Mouse (Mus musculus) kidney, embryonic 16.5 days (tissue): ENCODE results near the gene Pth2r. TPM values are rescaled to one million over a fixed set of nuclear protein-coding genes. Genes with fewer than 3 reads are reported as not detected.

Source experiments
- ATAC-seq: fragments of 200-750 bp; cut with Nextera tagmentation; 2 replicates; pipeline ENCODE4 v1.8.0; 2017; ENCODE audit warnings: moderate TSS enrichment; ENCODE audit not compliant: low FRiP score, low TSS enrichment
- H3K27ac ChIP-seq: fragments of 300-500 bp; sonication (generic); 2 replicates; pipeline ENCODE4 v1.5.1; 2014; ENCODE audit warnings: low read length
- H3K27me3 ChIP-seq: fragments of 300-500 bp; sonication (generic); 2 replicates; pipeline ENCODE4 v1.6.1; 2014; ENCODE audit warnings: low read length, control low read depth, mixed read lengths; ENCODE audit not compliant: insufficient read depth
- H3K36me3 ChIP-seq: fragments of 300-500 bp; sonication (generic); 2 replicates; pipeline ENCODE4 v1.6.1; 2014; ENCODE audit warnings: low read length, control low read depth, mixed read lengths; ENCODE audit not compliant: insufficient read depth
- H3K4me1 ChIP-seq: fragments of 300-500 bp; sonication (generic); 2 replicates; pipeline ENCODE4 v1.6.1; 2014; ENCODE audit warnings: low read length, control low read depth, mixed read lengths; ENCODE audit not compliant: insufficient read depth
- H3K4me2 ChIP-seq: fragments of 300-500 bp; sonication (generic); replicated peaks from 2 replicates; pipeline ENCODE4 v1.6.1; 2014; ENCODE audit warnings: low read depth, low read length
- H3K4me3 ChIP-seq: fragments of 300-500 bp; sonication (generic); 2 replicates; pipeline ENCODE4 v1.5.1; 2014; ENCODE audit warnings: mild to moderate bottlenecking, low read length
- H3K9ac ChIP-seq: fragments of 300-500 bp; sonication (generic); replicated peaks from 2 replicates; pipeline ENCODE4 v1.6.1; 2014; ENCODE audit warnings: low read length
- H3K9me3 ChIP-seq: fragments of 300-500 bp; sonication (generic); 2 replicates; pipeline ENCODE4 v1.6.1; 2016; ENCODE audit warnings: low read length, control low read depth
- WGBS: fragments of 180-500 bp; shearing (Covaris S2); extraction: QIAGEN DNeasy Blood & Tissue Kit; methylation state at CpG from one replicate; pipeline ENCODE4 v1.1.7; 2014; 5-methylcytosine and 5-hydroxymethylcytosine counted together
- polyA plus RNA-seq: library from polyadenylated mRNA; unstranded; fragments of >200 nt; fragmentation: Nextera tagmentation; extraction: Ambion mirVana; gene quantifications from 2 replicates; pipeline ENCODE4 v1.2.1, GENCODE M21; 2015

Gene Pth2r
- polyA plus RNA-seq, 1 experiment from 2014 or later, result not detected

DNA sequence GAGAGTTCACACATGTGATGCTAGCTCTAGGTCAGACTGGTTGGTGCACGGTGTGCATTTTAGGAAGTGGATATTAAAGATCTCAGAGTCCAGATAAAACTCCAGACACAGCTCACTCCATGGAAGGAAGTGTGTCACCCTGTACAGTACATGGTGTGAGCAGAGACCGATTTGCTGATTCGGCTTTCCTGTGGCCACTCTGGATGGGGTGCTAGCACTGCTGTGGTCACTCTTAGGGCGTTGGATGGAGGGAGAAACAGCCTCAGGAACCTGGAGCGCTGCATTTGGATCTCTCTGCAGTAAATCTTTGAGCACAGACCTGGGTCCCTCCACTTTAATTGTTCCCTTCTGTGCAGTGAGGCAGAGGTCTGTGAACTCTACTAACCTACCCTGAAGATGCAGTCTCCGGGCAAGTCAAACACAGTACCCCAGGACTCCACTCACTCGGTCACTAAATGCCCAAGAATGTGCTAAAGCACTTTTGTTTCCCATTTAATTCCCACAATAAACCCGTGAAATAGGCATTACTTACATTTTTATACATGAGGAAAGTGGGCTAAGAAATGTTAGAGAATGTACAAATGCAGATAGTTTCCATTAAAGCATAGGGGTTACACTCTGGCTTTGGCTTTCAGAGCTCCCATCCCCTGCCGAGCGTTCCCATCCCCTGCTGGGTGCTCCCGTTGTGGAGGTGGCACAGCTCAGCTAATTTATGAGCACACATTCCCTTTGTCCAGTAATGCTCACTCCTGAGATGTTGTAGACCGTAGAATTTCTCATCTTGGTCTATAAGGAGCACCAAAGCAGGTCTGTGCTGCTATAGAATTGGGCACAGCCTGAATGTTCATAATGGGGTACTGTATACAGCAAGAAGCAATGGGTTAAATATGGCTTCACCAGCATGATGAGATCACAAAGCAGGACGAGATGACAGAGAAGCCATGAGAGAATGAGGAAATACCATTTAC lies 32.5 kb downstream of the Pth2r start:
- H3K4me3 ChIP-seq, result no peak overlapping the region
- H3K9me3 ChIP-seq, result no peaks in the 10 kb centered on the region
- H3K9ac ChIP-seq, result no peak overlapping the region
- H3K4me1 ChIP-seq, result peaks cover 11% of the 10 kb centered on the region
- 64% methylated on average over 13 of the region's 13 CpGs for WGBS
- no peaks in the 10 kb centered on the region for H3K36me3 ChIP-seq
- no peak overlapping the region for H3K4me2 ChIP-seq
- peaks cover 18% of the 10 kb centered on the region for H3K27me3 ChIP-seq
- no peak overlapping the region for H3K27ac ChIP-seq
- no peak for ATAC-seq

DNA sequence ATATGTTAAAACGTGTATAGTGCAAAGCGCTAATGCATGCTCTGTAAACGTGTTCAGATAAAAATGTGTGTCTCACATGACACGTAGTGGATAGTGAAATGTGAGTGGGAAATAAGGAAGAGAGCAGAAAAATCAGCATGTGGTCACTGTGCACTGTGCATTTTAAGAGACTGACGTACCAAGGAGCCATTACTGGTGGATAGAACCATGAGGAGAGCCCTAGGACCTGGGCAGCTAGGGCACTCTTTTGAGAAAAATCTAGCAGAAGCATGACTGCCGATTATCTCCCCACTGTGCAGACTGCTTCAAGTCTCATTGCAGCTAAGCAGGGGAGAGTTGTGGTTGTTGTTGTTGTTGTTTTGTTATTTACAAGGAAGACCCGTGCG lies 33.2 kb downstream of the Pth2r start:
- Histone ChIP-seq H3K27ac (no peak overlapping the region), H3K36me3 (no peaks in the 10 kb centered on the region), H3K9me3 (no peaks in the 10 kb centered on the region), H3K4me3 (no peak overlapping the region), H3K4me1 (peaks cover 11% of the 10 kb centered on the region), H3K27me3 (peaks cover 17% of the 10 kb centered on the region), H3K9ac (no peak overlapping the region), H3K4me2 (no peak overlapping the region)
- WGBS, result 84% methylated on average over 8 of the region's 8 CpGs
- ATAC-seq, result no peak

DNA sequence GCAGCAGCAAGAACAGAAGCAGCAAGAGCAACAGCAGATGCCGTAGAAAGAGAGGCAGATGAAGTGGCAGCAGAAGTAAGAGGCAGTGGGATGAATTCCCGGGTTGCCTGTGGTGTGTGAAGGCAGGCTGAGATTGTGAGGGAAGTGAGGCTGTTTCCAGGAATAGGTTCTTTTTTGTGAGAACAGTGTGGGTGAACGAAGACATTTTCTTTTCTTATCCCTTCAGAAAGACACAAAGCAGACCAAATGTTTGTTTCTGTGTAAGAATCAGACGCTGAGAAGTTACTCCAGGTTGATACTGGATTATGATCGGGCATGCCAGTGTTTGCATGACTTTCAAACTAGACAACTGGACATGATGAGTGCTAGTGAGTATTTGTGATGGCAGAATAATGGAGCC lies 52.2 kb downstream of the Pth2r start:
- Histone ChIP-seq H3K27me3 (no peaks in the 10 kb centered on the region), H3K4me3 (no peak overlapping the region), H3K9ac (no peak overlapping the region), H3K27ac (no peak overlapping the region), H3K36me3 (no peaks in the 10 kb centered on the region), H3K4me1 (no peaks in the 10 kb centered on the region), H3K4me2 (no peak overlapping the region), H3K9me3 (no peaks in the 10 kb centered on the region)
- ATAC-seq, result no peak
- WGBS, result 86% methylated on average over 5 of the region's 5 CpGs

GRCm38 (mm10) chr1:65337768-65338167 lies 55.9 kb downstream of the Pth2r start:
- H3K4me2 ChIP-seq, result no peak overlapping the region
- no peak overlapping the region for H3K9ac ChIP-seq
- no peaks in the 10 kb centered on the region for H3K27me3 ChIP-seq
- no peaks in the 10 kb centered on the region for H3K4me1 ChIP-seq
- WGBS, result 84% methylated on average over 2 of the region's 2 CpGs
- H3K27ac ChIP-seq, result no peak overlapping the region
- no peak overlapping the region for H3K4me3 ChIP-seq
- no peaks in the 10 kb centered on the region for H3K36me3 ChIP-seq
- ATAC-seq, result no peak
- no peaks in the 10 kb centered on the region for H3K9me3 ChIP-seq

- no peak overlapping the region for H3K27ac ChIP-seq
- no peaks in the 10 kb centered on the region for H3K36me3 ChIP-seq
- no peak overlapping the region for H3K9ac ChIP-seq
- no peaks in the 10 kb centered on the region for H3K9me3 ChIP-seq
- no peak overlapping the region for H3K4me3 ChIP-seq
- no peaks in the 10 kb centered on the region for H3K4me1 ChIP-seq
- no peak for ATAC-seq
- WGBS, result 54% methylated on average over 2 of the region's 2 CpGs
- H3K4me2 ChIP-seq, result no peak overlapping the region
- H3K27me3 ChIP-seq, result no peaks in the 10 kb centered on the region
These were observed 58.4 kb downstream of the Pth2r start for GRCm38 (mm10) chr1:65340240-65340639.

DNA sequence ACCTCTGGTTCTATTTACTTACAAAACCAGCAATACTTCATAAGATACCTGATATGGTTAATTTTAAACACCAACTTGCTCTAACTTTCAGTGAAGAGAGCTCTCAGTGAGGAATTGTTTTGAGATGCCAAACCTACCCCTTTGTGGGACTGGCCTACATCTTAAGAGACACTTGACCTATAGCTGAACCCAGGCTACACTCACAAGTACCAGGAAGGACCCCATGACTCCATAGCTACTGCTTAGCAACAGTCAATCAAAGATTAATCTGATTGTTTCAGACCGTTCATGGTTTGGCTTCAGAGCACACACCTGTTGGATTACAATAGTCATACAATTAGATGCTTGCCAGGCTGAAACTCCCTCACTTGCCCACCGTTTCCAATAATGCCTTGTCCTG lies 71.1 kb downstream of the Pth2r start:
- no peak overlapping the region for H3K27ac ChIP-seq
- H3K9me3 ChIP-seq, result no peaks in the 10 kb centered on the region
- no peaks in the 10 kb centered on the region for H3K4me1 ChIP-seq
- no peaks in the 10 kb centered on the region for H3K27me3 ChIP-seq
- no peak overlapping the region for H3K9ac ChIP-seq
- no peak overlapping the region for H3K4me3 ChIP-seq
- no peaks in the 10 kb centered on the region for H3K36me3 ChIP-seq
- no peak for ATAC-seq
- H3K4me2 ChIP-seq, result no peak overlapping the region
- 80% methylated on average over 2 of the region's 2 CpGs for WGBS

- Histone ChIP-seq H3K9ac (no peak overlapping the region), H3K9me3 (no peaks in the 10 kb centered on the region), H3K27me3 (no peaks in the 10 kb centered on the region), H3K4me2 (no peak overlapping the region), H3K36me3 (no peaks in the 10 kb centered on the region), H3K27ac (no peak overlapping the region), H3K4me1 (no peaks in the 10 kb centered on the region), H3K4me3 (no peak overlapping the region)
- no peak for ATAC-seq
These were observed 72.3 kb downstream of the Pth2r start for GRCm38 (mm10) chr1:65354153-65354552.

- H3K27me3 ChIP-seq, result no peaks in the 10 kb centered on the region
- no peak overlapping the region for H3K27ac ChIP-seq
- H3K9me3 ChIP-seq, result no peaks in the 10 kb centered on the region
- H3K4me3 ChIP-seq, result no peak overlapping the region
- ATAC-seq, result no peak
- H3K36me3 ChIP-seq, result no peaks in the 10 kb centered on the region
- no peak overlapping the region for H3K4me2 ChIP-seq
- no peak overlapping the region for H3K9ac ChIP-seq
- no peaks in the 10 kb centered on the region for H3K4me1 ChIP-seq
- WGBS, result 37% methylated on average over 15 of the region's 15 CpGs
These were observed 106.5 kb downstream of the Pth2r start for GRCm38 (mm10) chr1:65388328-65388727.

DNA sequence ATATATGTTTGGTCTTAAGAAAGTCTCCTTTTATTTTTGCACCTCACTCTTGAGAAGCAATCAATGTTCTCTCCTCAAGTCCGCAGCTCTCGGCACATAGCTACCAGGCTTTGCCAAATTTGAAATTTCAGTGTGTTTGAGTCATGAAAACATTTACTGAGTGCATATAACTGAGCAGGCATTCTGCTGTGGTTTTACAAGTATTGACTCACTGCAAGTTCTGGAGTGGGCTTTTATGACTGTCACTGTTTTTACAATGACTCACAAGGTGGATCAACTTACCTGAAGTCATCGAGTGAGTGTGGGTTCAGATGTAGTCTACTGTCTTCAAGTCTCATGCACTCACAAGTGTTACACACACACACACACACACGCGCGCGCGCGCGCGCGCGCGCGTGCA lies 107.8 kb downstream of the Pth2r start:
- no peaks in the 10 kb centered on the region for H3K9me3 ChIP-seq
- no peaks in the 10 kb centered on the region for H3K4me1 ChIP-seq
- no peak for ATAC-seq
- H3K36me3 ChIP-seq, result no peaks in the 10 kb centered on the region
- H3K4me3 ChIP-seq, result no peak overlapping the region
- H3K9ac ChIP-seq, result no peak overlapping the region
- H3K4me2 ChIP-seq, result no peak overlapping the region
- 91% methylated on average over 15 of the region's 15 CpGs for WGBS
- H3K27ac ChIP-seq, result no peak overlapping the region
- no peaks in the 10 kb centered on the region for H3K27me3 ChIP-seq

- no peak for ATAC-seq
- Histone ChIP-seq H3K9ac (no peak overlapping the region), H3K9me3 (no peaks in the 10 kb centered on the region), H3K4me2 (no peak overlapping the region), H3K4me1 (no peaks in the 10 kb centered on the region), H3K36me3 (no peaks in the 10 kb centered on the region), H3K27ac (no peak overlapping the region), H3K4me3 (no peak overlapping the region), H3K27me3 (no peaks in the 10 kb centered on the region)
- WGBS, result 76% methylated on average over 5 of the region's 5 CpGs
These were observed 125.6 kb downstream of the Pth2r start for GRCm38 (mm10) chr1:65407441-65407840.
